Mouse (Mus musculus): ENCODE data around the gene Rnf224. TPM values are rescaled to one million over a fixed set of nuclear protein-coding genes. Genes with fewer than 3 reads are reported as not detected.
A peak's percentile ranks its signal among the peaks of the same experiment; 100 is the strongest.

Rnf224 gene
- polyA plus RNA-seq, 1 experiment from 2014 or later = not detected

GRCm38 (mm10) chr2:25223681-25224491 lies 12.7 kb downstream of the Rnf224 start:
- WGBS = 2% methylated on average over 53 of the region's 53 CpGs
- Histone ChIP-seq H3K36me3 (replicated peaks) (peaks cover 13% of the 10 kb centered on the region), H3K9me3 (no peaks in the 10 kb centered on the region), H3K9ac (peak overlapping the region; percentile 84), H3K4me3 (replicated peaks) (peak overlapping the region; percentile 90), H3K4me1 (peaks cover 19% of the 10 kb centered on the region), H3K27me3 (peaks cover under 1% of the 10 kb centered on the region; the same call in 1 of the 2 replicates), H3K4me2 (peak overlapping the region; percentile 93), H3K27ac (peak overlapping the region; percentile 94)
- peak; percentile 45 for ATAC-seq (ENCODE audit: low FRiP score)

GRCm38 (mm10) chr2:25221331-25221772 lies 15.2 kb downstream of the Rnf224 start:
- Histone ChIP-seq H3K9me3 (no peaks in the 10 kb centered on the region), H3K27ac (no peak overlapping the region)
- 74% methylated on average over 5 of the region's 5 CpGs for WGBS

DNA sequence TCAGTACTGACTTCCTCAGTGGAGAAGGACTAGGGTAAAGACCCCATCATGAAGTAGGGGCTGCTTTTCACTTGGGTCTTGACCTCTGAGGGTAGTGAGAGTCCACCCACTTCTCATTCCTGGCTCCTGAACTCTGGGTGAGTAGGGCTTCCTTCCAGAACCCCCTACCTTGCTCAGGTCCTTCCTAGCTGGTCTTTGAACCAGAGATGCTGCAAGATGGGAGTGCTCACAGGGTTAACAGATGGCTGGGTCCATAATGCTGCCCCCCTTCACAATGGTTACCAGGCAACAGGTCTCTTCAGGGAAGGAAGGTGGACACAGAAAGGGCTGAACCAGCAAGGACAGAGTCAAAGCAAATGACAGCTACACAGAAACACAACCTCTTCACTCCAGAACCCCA lies 18.1 kb downstream of the Rnf224 start, which contains the start of gene Fam166a:
Gene Fam166a (plus strand): TSS at position 301 of the 400 bp plus-strand sequence.
- Histone ChIP-seq H3K9me3 (no peaks in the 10 kb centered on the region), H3K27ac (no peak within 1 kb of the TSS), H3K4me1 (peaks cover 4% of the 10 kb centered on the region), H3K27me3 (0 out of 2 replicates have a peak, but pooled peaks cover 3% of the 10 kb centered on the region), H3K4me3 (replicated peaks) (no peak within 1 kb of the TSS), H3K9ac (no peak within 1 kb of the TSS), H3K4me2 (no peak within 1 kb of the TSS), H3K36me3 (replicated peaks) (peaks cover 13% of the 10 kb centered on the region)
- ATAC-seq (ENCODE audit: low FRiP score) = no peak

More at GRCm38 (mm10) chr2:25221331-25221772, 15.2 kb downstream of the Rnf224 start:
- peaks cover 16% of the 10 kb centered on the region for H3K4me1 ChIP-seq
- H3K36me3 ChIP-seq (replicated peaks) = peaks cover 13% of the 10 kb centered on the region
- H3K9ac ChIP-seq = no peak overlapping the region
- H3K4me2 ChIP-seq = no peak overlapping the region
- H3K27me3 ChIP-seq = no peaks in the 10 kb centered on the region
- H3K4me3 ChIP-seq (replicated peaks) = no peak overlapping the region
- ATAC-seq (ENCODE audit: low FRiP score) = no peak

GRCm38 (mm10) chr2:25217666-25218065 lies 18.9 kb downstream of the Rnf224 start:
- Histone ChIP-seq H3K4me1 (no peaks in the 10 kb centered on the region; the same call in 1 of the 2 replicates), H3K36me3 (replicated peaks) (peaks cover 13% of the 10 kb centered on the region), H3K9me3 (no peaks in the 10 kb centered on the region), H3K4me3 (replicated peaks) (no peak overlapping the region), H3K27me3 (peaks cover 10% of the 10 kb centered on the region; the same call in 1 of the 2 replicates), H3K4me2 (no peak overlapping the region), H3K27ac (no peak overlapping the region), H3K9ac (no peak overlapping the region)
- ATAC-seq (ENCODE audit: low FRiP score) = no peak
- 71% methylated on average over 2 of the region's 2 CpGs for whole genome bisulfite sequencing

- no peak within 1 kb of the TSS for H3K4me3 ChIP-seq (replicated peaks)
- 75% methylated on average over 3 of the region's 3 CpGs for WGBS
- no peak within 1 kb of the TSS for H3K27ac ChIP-seq
- no peak for ATAC-seq (ENCODE audit: low FRiP score)
- H3K36me3 ChIP-seq (replicated peaks) = no peaks in the 10 kb centered on the region
- H3K4me1 ChIP-seq = peaks cover 16% of the 10 kb centered on the region
- no peak within 1 kb of the TSS for H3K9ac ChIP-seq
- H3K9me3 ChIP-seq = no peaks in the 10 kb centered on the region
- no peak within 1 kb of the TSS for H3K4me2 ChIP-seq
- peaks cover 12% of the 10 kb centered on the region; the same call in 1 of the 2 replicates for H3K27me3 ChIP-seq
Measured at GRCm38 (mm10) chr2:25214444-25214843, 22.1 kb downstream of the Rnf224 start, which contains the start of gene Stpg3. Stpg3 (minus strand) TSS chr2:25214637.

- 65% methylated on average over 23 of the region's 23 CpGs for WGBS
- no peak overlapping the region for H3K4me3 ChIP-seq (replicated peaks)
- no peak overlapping the region for H3K9ac ChIP-seq
- no peak overlapping the region for H3K27ac ChIP-seq
- peaks cover 23% of the 10 kb centered on the region for H3K4me1 ChIP-seq
- H3K27me3 ChIP-seq = peaks cover 12% of the 10 kb centered on the region; the same call in 1 of the 2 replicates
- no peaks in the 10 kb centered on the region for H3K9me3 ChIP-seq
- ATAC-seq (ENCODE audit: low FRiP score) = no peak
- H3K36me3 ChIP-seq (replicated peaks) = 0 out of 2 replicates have a peak, but pooled peaks cover 7% of the 10 kb centered on the region
- no peak overlapping the region for H3K4me2 ChIP-seq
Measured at GRCm38 (mm10) chr2:25213266-25213865, 23.2 kb downstream of the Rnf224 start.

DNA sequence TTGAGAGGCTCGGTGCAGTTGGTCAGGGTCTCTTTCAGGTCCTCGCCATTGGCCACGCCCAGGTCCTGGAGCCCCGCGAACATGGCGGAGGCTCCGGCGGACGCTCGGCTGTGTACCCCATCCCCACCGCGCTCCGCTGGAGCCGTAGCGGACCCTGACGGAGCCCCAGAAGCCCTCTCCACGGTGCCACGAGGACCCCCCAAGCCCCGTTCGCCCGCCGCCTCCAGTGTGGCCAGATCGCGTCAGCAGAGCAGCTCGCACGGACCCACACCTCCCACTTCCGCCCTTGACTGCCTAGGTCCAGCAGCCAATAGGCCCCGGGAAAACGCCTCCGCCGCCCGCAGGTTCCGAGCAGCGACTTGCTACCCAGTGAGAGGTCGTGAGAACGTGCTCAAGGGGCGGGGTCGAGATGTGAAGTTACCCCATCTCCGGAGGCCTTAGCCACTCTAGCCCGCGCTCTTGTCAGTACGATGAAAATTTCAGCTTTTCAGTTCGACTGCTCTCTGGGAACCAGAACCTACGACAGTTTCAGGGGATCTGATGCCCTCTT lies 25.4 kb downstream of the Rnf224 start, which contains the start of gene Nelfb:
Gene Nelfb (minus strand): TSS at position 369 of the 550 bp plus-strand sequence.
- peak; percentile 93 for ATAC-seq (ENCODE audit: low FRiP score)
- peaks cover 12% of the 10 kb centered on the region; the same call in 1 of the 2 replicates for H3K27me3 ChIP-seq
- peak within 1 kb of the TSS; percentile 86 for H3K9ac ChIP-seq
- no peaks in the 10 kb centered on the region for H3K9me3 ChIP-seq
- peak within 1 kb of the TSS; percentile 95 for H3K4me2 ChIP-seq
- H3K36me3 ChIP-seq (replicated peaks) = peaks cover 28% of the 10 kb centered on the region
- peak within 1 kb of the TSS; percentile 90 for H3K27ac ChIP-seq
- peak within 1 kb of the TSS; percentile 86 for H3K4me3 ChIP-seq (replicated peaks)
- WGBS = under 1% methylated on average over 44 of the region's 44 CpGs
- peaks cover 25% of the 10 kb centered on the region for H3K4me1 ChIP-seq

DNA sequence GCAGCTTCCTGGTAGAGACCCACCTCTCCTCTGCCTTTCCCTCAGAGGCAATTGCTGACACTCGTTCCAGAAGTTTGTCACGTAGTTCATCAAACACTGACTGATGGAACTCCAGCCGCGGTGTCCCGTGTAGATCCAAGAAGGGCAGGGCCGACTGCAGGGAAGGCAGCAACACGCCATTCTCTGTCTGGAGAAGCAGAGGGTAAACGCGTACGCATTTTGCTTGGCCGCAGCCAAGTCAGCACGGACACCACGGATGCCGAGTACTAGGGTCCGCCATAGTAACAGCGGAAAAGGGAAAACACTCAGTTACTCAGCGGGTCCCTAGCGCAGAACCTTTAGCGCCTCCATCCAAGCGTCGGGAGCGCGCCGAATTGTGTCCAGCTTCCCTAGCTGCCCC lies 25.9 kb downstream of the Rnf224 start:
- Histone ChIP-seq H3K27ac (peak overlapping the region; percentile 90), H3K4me1 (peaks cover 25% of the 10 kb centered on the region), H3K4me2 (peak overlapping the region; percentile 95), H3K9ac (peak overlapping the region; percentile 86), H3K27me3 (peaks cover 12% of the 10 kb centered on the region; the same call in 1 of the 2 replicates), H3K4me3 (replicated peaks) (peak overlapping the region; percentile 86), H3K9me3 (no peaks in the 10 kb centered on the region), H3K36me3 (replicated peaks) (peaks cover 33% of the 10 kb centered on the region)
- ATAC-seq (ENCODE audit: low FRiP score) = peak; percentile 44
- under 1% methylated on average over 24 of the region's 24 CpGs for WGBS

GRCm38 (mm10) chr2:25207593-25207992 lies 29.0 kb downstream of the Rnf224 start:
- no peak overlapping the region for H3K4me2 ChIP-seq
- no peak overlapping the region for H3K9ac ChIP-seq
- H3K4me3 ChIP-seq (replicated peaks) = no peak overlapping the region
- H3K27ac ChIP-seq = no peak overlapping the region
- ATAC-seq (ENCODE audit: low FRiP score) = no peak
- 85% methylated on average over 1 of the region's 1 CpGs for WGBS
- peaks cover 63% of the 10 kb centered on the region for H3K36me3 ChIP-seq (replicated peaks)
- peaks cover 25% of the 10 kb centered on the region for H3K4me1 ChIP-seq
- H3K27me3 ChIP-seq = 0 out of 2 replicates have a peak, but pooled peaks cover 1% of the 10 kb centered on the region
- no peaks in the 10 kb centered on the region for H3K9me3 ChIP-seq

DNA sequence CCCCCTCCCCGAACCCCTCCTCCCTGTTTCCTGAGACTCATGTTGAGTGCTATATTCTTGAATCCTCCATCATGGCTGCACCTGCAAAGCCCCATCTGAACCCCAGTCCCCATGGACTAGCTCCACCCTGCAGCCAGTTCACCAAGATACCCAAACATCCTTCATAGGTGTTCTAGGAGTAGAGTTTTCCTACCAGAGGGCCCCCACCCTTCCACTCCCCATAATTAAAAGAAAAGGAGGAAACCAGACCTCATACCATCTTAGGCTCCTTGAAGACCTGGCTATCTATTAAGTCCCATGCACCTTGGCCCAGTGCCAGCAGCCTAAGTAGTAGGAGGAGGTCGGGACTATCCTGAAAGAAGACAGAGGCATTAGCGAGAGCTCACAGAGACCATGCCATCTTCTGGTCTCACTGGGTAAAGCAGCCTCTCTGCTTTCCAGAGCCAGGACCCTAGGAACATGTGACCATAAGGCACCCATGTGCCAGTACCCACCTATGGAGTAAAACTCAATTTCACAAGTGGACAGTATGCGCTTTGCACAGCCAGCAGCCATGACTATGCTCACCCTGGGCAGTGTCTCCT lies 32.9 kb downstream of the Rnf224 start:
- Histone ChIP-seq H3K27me3 (no peaks in the 10 kb centered on the region), H3K4me2 (no peak overlapping the region), H3K27ac (no peak overlapping the region), H3K36me3 (replicated peaks) (peaks cover 95% of the 10 kb centered on the region), H3K9me3 (no peaks in the 10 kb centered on the region), H3K9ac (no peak overlapping the region), H3K4me3 (replicated peaks) (no peak overlapping the region), H3K4me1 (peaks cover 3% of the 10 kb centered on the region)
- 69% methylated on average over 4 of the region's 4 CpGs for WGBS
- ATAC-seq (ENCODE audit: low FRiP score) = no peak

DNA sequence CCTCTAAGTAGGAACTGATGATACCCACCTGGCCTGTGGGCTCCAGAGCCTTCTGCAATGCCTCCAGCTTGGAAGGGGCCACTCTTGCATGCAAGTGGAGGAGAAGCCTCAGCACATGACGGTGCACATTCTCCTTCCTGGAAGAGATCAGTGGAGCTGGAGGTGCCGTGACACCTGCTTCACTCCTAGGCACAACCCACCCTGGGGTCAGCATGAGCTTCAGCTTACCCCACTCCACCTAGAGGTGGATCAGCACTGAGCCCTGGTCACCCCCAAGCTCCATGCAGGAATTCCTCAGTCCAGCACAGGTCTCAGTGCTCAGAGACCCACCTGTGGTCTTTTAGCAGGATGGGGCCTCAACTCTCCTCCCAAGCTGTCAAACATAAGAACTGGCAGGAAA lies 36.0 kb downstream of the Rnf224 start:
- Histone ChIP-seq H3K4me1 (peaks cover 1% of the 10 kb centered on the region; the same call in 1 of the 2 replicates), H3K36me3 (replicated peaks) (peaks cover 75% of the 10 kb centered on the region), H3K4me3 (replicated peaks) (no peak overlapping the region), H3K4me2 (no peak overlapping the region), H3K27me3 (peaks cover 19% of the 10 kb centered on the region), H3K27ac (no peak overlapping the region), H3K9ac (no peak overlapping the region), H3K9me3 (no peaks in the 10 kb centered on the region)
- 93% methylated on average over 2 of the region's 2 CpGs for WGBS
- ATAC-seq (ENCODE audit: low FRiP score) = no peak

DNA sequence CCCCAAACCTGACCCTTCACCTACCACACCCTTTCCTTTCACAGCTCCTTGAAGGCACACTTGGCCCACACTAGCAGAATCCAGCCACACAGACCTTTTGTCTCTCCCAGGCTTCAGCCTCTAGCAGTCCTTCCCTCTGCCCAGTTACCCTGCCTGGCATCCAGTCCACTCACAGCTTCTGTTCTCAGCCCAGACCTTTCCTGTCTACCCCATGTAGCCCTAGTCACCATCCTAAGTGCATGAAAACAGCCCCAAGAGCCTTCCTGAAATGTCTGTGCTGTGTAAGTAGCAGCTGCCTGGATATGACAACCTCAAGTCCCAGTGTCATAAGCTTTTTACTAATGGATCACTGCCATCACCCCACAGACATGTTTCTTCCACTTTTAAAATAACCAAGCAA lies 38.6 kb downstream of the Rnf224 start:
- ATAC-seq (ENCODE audit: low FRiP score) = no peak
- Histone ChIP-seq H3K4me1 (peaks cover 10% of the 10 kb centered on the region), H3K9me3 (no peaks in the 10 kb centered on the region), H3K27ac (no peak overlapping the region), H3K27me3 (peaks cover 38% of the 10 kb centered on the region), H3K4me3 (replicated peaks) (no peak overlapping the region), H3K4me2 (no peak overlapping the region), H3K36me3 (replicated peaks) (peaks cover 50% of the 10 kb centered on the region), H3K9ac (no peak overlapping the region)

All from forebrain, embryonic 12.5 days (tissue).